Mouse (Mus musculus): ENCODE data around the gene Ranbp1.
"Not testable (repeated sequence)": the region's sequence is repeated elsewhere in the genome, so short reads cannot be mapped to it uniquely, and the experiment has no call there.

Gene Ranbp1

DNA sequence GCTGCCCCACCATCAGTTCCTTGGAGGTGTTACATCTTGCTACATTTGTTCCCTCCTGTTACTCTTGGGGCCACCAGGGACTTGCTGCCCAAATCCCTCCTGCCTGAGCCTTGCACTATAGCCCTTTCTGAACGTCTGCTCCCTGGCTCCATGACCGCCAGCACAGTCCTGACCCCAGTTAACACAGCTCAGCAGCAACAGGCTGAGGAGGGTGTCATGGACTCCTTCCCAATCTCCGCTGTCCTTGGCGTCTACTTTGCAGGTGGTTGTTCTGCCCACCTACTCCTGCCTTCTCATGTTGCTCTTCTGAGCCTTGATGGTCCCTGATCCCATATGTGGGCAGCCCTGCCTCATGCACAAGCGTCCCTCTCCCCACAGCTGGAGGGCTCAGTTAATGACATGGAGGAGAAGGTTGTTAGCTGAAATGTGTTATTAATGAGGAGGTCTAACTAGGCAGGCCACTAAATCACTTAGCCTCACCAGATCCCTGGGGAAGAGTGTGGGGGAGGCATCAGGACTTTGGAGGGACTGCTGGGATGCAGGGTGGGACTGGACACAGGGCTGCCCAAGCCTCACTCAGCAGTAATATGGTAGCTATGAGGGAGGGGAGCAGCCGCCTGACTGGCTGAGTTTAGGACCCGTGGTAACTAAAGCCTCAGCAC is 45.0 kb downstream of the Ranbp1 start:
- DNase-seq (ENCODE audit: low read depth, low spot score), result no peak

DNA sequence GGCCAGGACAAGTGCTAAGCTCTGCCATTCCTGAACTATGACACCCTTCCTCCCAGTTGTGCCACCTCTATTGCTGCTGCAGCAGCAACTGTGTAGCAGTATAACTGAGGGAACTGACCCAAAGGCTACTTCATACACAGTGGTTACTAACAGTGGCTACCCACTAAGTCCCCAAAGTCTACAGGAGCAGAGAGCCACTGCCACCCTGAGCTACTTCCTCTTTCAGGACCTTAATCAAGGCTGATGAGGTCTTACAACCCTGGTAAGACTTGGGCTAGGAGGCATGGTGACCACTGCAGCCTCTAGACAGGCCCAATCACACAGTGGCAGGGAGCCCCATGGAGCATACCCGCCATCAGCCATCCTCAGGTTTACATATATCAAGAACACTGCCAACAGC is 46.5 kb downstream of the Ranbp1 start:
- DNase-seq (ENCODE audit: low read depth, low spot score), result no peak

DNA sequence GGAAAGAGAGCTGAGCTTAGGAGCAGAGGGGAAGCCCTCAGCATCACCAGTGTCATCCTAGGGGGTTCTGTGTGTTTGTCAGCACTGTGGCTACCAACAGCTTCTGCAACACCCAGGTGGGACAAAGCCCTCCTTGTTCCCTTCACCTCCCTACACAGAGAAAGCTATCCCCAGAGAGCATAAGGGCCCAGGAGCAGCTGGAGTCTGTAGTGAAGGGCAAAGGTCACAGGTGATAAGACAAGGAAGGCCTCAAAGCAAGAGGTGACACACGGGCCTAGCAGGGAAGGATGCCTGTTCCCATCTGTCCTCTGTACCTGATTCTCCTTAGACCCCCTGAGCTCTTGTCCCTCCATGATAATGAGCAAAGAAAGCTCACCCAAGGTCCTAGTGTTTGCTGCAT is 46.9 kb downstream of the Ranbp1 start:
- no peak for DNase-seq (ENCODE audit: low read depth, low spot score)

DNA sequence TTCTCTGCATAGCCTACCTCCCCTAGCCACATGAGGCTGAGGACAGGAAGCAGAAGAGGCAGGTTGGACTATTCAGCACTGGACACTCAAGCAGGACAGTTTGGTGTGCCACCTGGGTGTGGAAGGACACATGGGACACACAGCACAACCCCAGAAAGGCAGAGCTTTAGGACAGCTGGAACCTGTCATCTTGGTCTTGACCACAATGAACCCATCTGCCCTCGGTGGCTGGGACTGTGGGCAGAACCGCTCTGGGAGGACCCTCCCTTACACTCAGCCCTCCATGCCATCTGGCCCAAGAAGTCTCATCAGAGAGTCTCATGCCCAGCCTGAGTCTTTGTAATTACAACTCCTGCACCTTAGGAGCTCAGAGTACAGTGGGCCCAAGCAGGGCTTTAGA is 48.5 kb downstream of the Ranbp1 start:
- DNase-seq (ENCODE audit: low read depth, low spot score), result no peak

DNA sequence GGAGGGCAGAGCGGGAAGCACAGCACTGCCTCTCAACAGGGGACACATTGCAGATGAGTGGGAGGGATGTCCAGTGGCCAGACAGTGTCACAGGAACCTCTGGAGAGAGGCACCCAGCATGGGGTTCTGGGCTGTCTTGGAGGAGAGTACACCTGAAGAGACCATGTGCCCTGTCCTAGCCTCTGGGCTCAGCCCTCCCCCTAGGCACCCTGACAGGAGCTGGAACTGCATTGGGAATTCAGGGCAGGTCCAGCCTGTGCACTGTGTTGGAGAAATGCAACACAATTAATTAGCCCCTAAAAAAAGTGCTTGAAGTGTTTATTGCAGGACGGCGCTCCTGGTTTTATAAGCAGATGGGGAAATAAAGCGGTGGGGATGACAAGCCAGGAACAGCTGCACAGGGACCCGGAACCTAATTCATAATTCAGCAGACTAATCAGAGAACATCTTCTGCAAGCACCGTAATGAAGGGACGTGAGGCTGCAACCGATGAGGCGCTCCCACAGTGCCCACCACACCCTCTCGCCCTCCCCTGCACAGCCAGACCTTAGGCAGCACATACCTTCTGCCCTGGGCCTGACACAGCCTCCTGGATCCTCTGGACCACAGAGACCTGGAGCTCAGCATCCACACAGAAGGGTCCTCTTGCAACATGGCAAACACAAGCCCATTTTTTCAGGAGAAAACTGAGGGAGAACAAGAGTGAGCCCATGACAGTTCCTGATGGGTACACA is 50.0 kb downstream of the Ranbp1 start:
- DNase-seq (ENCODE audit: low read depth, low spot score), result no peak

DNA sequence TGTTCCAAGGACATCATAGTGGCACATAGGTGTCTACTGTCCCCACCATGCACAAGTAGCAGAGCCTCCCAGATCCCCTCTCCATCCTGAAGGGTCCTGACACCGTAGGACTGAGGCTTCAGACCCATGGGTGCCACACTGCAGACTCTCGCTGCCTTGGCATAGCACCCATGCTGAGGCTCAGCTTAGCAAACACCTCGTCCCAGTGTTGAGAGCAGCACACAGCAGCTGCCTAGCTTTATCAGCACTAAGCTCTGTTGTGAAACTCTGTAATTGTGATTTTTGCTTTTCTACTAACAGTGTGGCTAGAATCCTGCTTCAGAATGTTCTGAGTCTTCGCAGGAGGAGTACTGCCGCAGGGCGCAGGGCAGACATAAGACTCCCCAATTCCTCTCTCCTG is 50.7 kb downstream of the Ranbp1 start:
- DNase-seq (ENCODE audit: low read depth, low spot score), result no peak

DNA sequence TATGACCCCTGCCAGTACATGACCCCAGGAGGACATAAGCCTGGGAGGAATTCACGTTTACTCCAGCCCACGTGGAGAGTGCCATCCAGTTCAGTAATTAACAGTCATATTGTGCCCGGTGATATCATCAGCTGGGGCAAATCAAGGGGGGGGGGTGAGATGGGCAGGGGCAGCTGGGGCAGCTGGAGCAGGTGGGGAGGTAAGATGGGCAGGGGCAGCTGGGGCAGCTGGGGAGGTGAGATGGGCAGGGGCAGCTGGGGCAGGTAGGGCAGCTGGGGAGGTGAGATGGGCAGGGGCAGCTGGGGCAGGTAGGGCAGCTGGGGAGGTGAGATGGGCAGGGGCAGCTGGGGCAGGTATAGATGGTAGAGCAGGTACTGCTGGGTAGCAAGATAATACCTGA is 53.0 kb downstream of the Ranbp1 start:
- DNase-seq (ENCODE audit: low read depth, low spot score), result not testable (repeated sequence)

DNA sequence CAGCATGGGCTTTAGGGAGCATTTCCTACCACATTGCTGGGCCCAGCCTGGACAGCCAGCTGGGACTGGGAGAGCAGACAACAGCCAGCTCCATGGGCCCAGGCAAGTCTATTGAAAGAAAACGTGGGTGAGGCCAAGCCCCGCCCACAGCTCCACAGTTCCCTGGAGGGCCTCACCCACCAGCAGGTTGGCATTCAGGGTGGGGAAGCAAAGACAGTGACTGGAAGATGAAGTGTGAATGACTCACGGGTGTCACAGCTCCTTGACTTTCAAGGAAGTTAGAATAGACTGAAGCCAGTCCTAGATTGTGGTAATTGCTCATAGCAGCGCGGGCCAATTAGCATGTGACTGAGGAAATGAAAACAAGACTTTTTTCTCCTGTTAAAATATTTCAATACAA is 53.5 kb downstream of the Ranbp1 start:
- no peak for DNase-seq (ENCODE audit: low read depth, low spot score)

DNA sequence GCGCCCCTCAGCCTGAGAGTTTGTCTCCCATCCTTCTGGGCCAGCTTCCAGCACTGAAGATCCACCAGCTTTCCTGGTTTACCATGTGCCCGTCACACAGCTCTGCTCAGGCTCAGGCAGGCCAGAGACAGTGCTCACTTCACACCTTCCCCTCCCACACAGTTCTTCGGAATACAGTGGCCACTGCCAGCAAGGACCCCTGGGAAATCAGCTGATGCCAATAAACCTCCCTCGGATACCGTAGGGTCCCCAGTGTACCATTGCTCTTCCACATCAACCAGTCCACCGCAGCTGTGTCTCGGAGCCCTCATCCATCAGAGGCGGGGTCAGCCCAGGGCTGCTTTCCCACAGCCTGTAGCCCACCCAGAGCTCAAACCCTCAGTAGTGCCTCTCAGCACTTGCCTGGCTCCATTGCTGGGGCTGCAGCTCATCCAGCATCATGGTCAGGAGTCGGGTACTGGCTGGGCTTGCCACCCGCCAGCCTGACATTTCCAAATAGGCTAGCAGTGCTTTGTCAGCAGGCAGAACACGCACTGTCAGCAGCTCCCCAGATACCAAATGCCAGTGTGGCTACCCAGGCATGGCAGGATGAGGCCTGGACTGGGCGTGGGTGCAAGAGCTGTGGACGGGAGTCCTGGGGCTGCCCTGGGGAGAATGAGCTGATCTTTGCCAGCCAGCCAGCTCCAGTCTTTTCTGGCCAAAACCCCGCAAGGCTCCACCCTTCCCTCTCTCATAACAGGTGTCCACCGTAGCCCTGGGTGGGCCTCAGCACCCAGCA is 54.1 kb downstream of the Ranbp1 start:
- no peak for DNase-seq (ENCODE audit: low read depth, low spot score)

DNA sequence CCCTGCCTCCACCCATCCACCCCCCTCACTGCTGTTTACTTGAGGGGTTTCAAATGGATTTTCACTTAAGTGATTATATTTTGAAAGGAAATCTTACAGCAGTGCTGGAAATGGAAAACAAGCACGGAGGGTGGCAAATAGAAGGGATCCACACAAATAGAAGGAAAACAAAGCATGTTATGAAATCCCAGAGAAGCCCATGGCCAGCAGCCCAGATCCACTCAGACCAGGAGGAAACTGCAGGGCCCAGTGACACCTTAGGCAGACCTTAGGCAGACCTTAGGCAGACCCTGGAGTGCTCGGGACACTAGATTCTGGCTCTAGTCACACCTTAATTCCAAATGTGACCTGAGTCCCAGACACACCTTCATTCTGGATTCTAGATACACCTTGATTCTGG is 57.5 kb downstream of the Ranbp1 start:
- DNase-seq (ENCODE audit: low read depth, low spot score), result no peak
